16 mouse cellular contexts compared by ENCODE assay signal in the genomic region with DNA sequence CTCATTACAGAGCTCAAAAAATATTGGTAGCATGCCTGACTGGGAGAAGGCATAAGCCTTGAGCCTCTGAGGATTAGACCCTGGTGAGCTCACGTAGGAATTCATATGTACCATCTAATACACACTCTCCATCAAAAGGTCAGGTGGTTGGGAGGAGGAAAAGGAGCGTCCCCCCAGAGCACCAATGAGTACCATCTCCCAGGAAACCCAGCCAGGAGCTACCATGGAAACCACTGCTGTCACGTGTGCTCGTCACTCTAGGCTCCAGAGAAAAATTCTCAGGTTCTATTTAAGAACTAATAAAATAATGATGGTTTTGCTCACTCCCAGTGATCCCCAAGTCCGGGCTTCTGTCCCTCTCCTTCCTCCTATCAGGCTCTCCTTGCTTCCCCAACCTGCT. TPM values are rescaled to one million over a fixed set of nuclear protein-coding genes. Genes with fewer than 3 reads are reported as not detected.
A peak's percentile ranks its signal among the peaks of the same experiment; 100 is the strongest.
DNase-seq lines count a peak whose midpoint lies in the region; ATAC-seq and TF ChIP-seq lines count a peak whose summit lies in the region.
"Had no signal": no experiment of that assay in that cellular context is flagged by ENCODE, and none has a peak within 500 bp of the region (broad histone marks: within the 10 kb centered on the region; RNA-seq: fewer than 3 reads in every experiment).

No protein-coding gene starts in this region.

- TF ChIP-seq CTCF in olfactory bulb, adult 2 months (IDR thresholded peaks at IDR 0.05; ENCODE audit: insufficient read depth, low read depth, low read length) = no peak
- TF ChIP-seq CTCF in intestine, postnatal 0 days (IDR thresholded peaks at IDR 0.05; ENCODE audit: low read depth) = no peak

- TF ChIP-seq POLR2A in olfactory bulb, adult 2 months (IDR thresholded peaks at IDR 0.05; ENCODE audit: insufficient read depth, low read depth, low read length) = no peak

- intact Hi-C loops in left cerebral cortex, postnatal 14 days (cut with DNase I) = no loop called here
- intact Hi-C loops in left cerebral cortex, postnatal 4 days (cut with DNase I) = no loop called here

- H3K27me3 ChIP-seq in forebrain, embryonic 16.5 days (replicated peaks; ENCODE audit: control insufficient read depth, insufficient read depth, low read length) = no peaks in the 10 kb centered on the region
- peaks cover 25% of the 10 kb centered on the region for H3K27me3 ChIP-seq in liver, embryonic 11.5 days (replicated peaks; ENCODE audit: control insufficient read depth, insufficient read depth, low read length)
- 0 out of 2 replicates have a peak, but pooled peaks cover 2% of the 10 kb centered on the region for H3K27me3 ChIP-seq in intestine, postnatal 0 days (replicated peaks; ENCODE audit: control insufficient read depth, insufficient read depth, low read length)

- WGBS in forebrain, embryonic 16.5 days = 43% methylated on average over 5 of the region's 5 CpGs
- 28% methylated on average over 5 of the region's 5 CpGs for WGBS in olfactory bulb, adult 2 months
- 62% methylated on average over 5 of the region's 5 CpGs for WGBS in liver, embryonic 11.5 days
- 62% methylated on average over 5 of the region's 5 CpGs for WGBS in intestine, postnatal 0 days

- H3K4me2 ChIP-seq in forebrain, embryonic 16.5 days (ENCODE audit: low read length) = peak overlapping the region; percentile 60
- no peak overlapping the region for H3K4me2 ChIP-seq in liver, embryonic 11.5 days
- H3K4me2 ChIP-seq in intestine, postnatal 0 days (replicated peaks; ENCODE audit: low read depth) = no peak overlapping the region
- H3K4me2 ChIP-seq: intestine, embryonic 15.5 days; liver, embryonic 12.5 days had no signal

- H3K4me1 ChIP-seq in forebrain, embryonic 16.5 days (replicated peaks; ENCODE audit: control insufficient read depth, insufficient read depth, low read length) = peaks cover 28% of the 10 kb centered on the region
- H3K4me1 ChIP-seq in olfactory bulb, adult 2 months (ENCODE audit: control insufficient read depth, insufficient read depth, low read length) = peaks cover 26% of the 10 kb centered on the region
- no peaks in the 10 kb centered on the region; the same call in 1 of the 2 replicates for H3K4me1 ChIP-seq in liver, embryonic 11.5 days (replicated peaks; ENCODE audit: control insufficient read depth, insufficient read depth, low read length)
- no peaks in the 10 kb centered on the region for H3K4me1 ChIP-seq in intestine, postnatal 0 days (replicated peaks; ENCODE audit: control insufficient read depth, insufficient read depth, low read length)
- H3K4me1 ChIP-seq: intestine, embryonic 15.5 days; liver, embryonic 12.5 days had no signal

- H3K36me3 ChIP-seq in forebrain, embryonic 16.5 days (ENCODE audit: control insufficient read depth, insufficient read depth) = no peaks in the 10 kb centered on the region
- H3K36me3 ChIP-seq in liver, embryonic 11.5 days (ENCODE audit: control insufficient read depth, insufficient read depth, low read length) = no peaks in the 10 kb centered on the region
- no peaks in the 10 kb centered on the region for H3K36me3 ChIP-seq in intestine, postnatal 0 days (ENCODE audit: control insufficient read depth, insufficient read depth)
- H3K36me3 ChIP-seq: intestine, embryonic 15.5 days; liver, embryonic 12.5 days had no signal

- DNase-seq in left cerebral cortex, postnatal 14 days (ENCODE audit: low spot score in 2 of 2) = peak; percentile 52 to 75
- no peak for DNase-seq in left cerebral cortex, postnatal 4 days
- DNase-seq in layer of hippocampus, adult 9-11 months = peak; percentile 73
- no peak for DNase-seq in liver, embryonic 11.5 days (ENCODE audit: low spot score)
- DNase-seq: cerebellum, adult 9-11 months; gastrocnemius, postnatal 25 days had no signal

- no peak overlapping the region for H3K9ac ChIP-seq in forebrain, embryonic 16.5 days (replicated peaks; ENCODE audit: low read depth, low read length)
- no peak overlapping the region for H3K9ac ChIP-seq in liver, embryonic 11.5 days (ENCODE audit: low read depth, low read length)
- no peak overlapping the region for H3K9ac ChIP-seq in intestine, postnatal 0 days (ENCODE audit: low read depth, low read length)
- H3K9ac ChIP-seq: intestine, embryonic 15.5 days; liver, embryonic 12.5 days had no signal

- peak overlapping the region; percentile 92 for H3K27ac ChIP-seq in forebrain, embryonic 16.5 days (ENCODE audit: low read length)
- peak overlapping the region; percentile 87 for H3K27ac ChIP-seq in olfactory bulb, adult 2 months (ENCODE audit: insufficient read depth, low read depth, low read length)
- H3K27ac ChIP-seq in liver, embryonic 11.5 days (ENCODE audit: low read depth, low read length) = no peak overlapping the region
- H3K27ac ChIP-seq in intestine, postnatal 0 days (ENCODE audit: low read depth, low read length) = no peak overlapping the region
- H3K27ac ChIP-seq: intestine, embryonic 15.5 days; liver, embryonic 12.5 days had no signal

- peak overlapping the region; percentile 31 for H3K4me3 ChIP-seq in forebrain, embryonic 16.5 days (replicated peaks; ENCODE audit: low read length)
- H3K4me3 ChIP-seq in olfactory bulb, adult 2 months (ENCODE audit: insufficient read depth, low read depth, low read length) = no peak overlapping the region
- no peak overlapping the region for H3K4me3 ChIP-seq in liver, embryonic 11.5 days (ENCODE audit: low read depth, low read length)
- H3K4me3 ChIP-seq in intestine, postnatal 0 days (ENCODE audit: low read depth, low read length) = no peak overlapping the region
- H3K4me3 ChIP-seq: intestine, embryonic 15.5 days; liver, embryonic 12.5 days had no signal

- H3K9me3 ChIP-seq in forebrain, embryonic 16.5 days (ENCODE audit: control insufficient read depth, low read length) = no peaks in the 10 kb centered on the region
- H3K9me3 ChIP-seq in liver, embryonic 11.5 days (ENCODE audit: control insufficient read depth, low read length) = no peaks in the 10 kb centered on the region
- H3K9me3 ChIP-seq in intestine, postnatal 0 days (ENCODE audit: control insufficient read depth) = no peaks in the 10 kb centered on the region
- H3K9me3 ChIP-seq: intestine, embryonic 15.5 days; liver, embryonic 12.5 days had no signal

- peak; percentile 41 for ATAC-seq in forebrain, embryonic 16.5 days
- ATAC-seq in liver, embryonic 11.5 days (replicated peaks; ENCODE audit: low FRiP score) = no peak
- no peak for ATAC-seq in intestine, postnatal 0 days
- ATAC-seq in cerebellum, adult (ENCODE audit: insufficient number of reproducible peaks, low FRiP score, low TSS enrichment) = no peak
- ATAC-seq: CD4-positive, CD25-positive, alpha-beta regulatory T cell, adult 4 months; intestine, embryonic 15.5 days; liver, embryonic 12.5 days; lung, postnatal 0 days had no signal

RNA-seq across cellular contexts. Expression of gene Celf6, which starts 10.5 kb away (rescaled TPM):
- 10 to 100 TPM; 27.1 to 28.5 TPM for total RNA-seq in left cerebral cortex, postnatal 14 days (2021)
- total RNA-seq in left cerebral cortex, postnatal 4 days (2021) = 10 to 100 TPM; 43.6 to 44.8 TPM
- 29.5 and 42.0 TPM in 2 replicates for polyA plus RNA-seq in forebrain, embryonic 16.5 days (2015; fragmentation: Nextera tagmentation; extraction: Ambion mirVana)
- polyA plus RNA-seq in olfactory bulb, adult 2 months (2012; ENCODE audit: insufficient read depth, insufficient read length, low replicate concordance, missing spikeins) = not detected in 2 replicates
- 0.10 TPM in 1 of 2 replicates, not detected in the other for polyA plus RNA-seq in liver, embryonic 11.5 days (2014; fragmentation: Nextera tagmentation; extraction: Ambion mirVana)
- polyA plus RNA-seq in intestine, postnatal 0 days (2015; fragmentation: Nextera tagmentation; extraction: Ambion mirVana) = 2.2 and 2.3 TPM in 2 replicates
- total RNA-seq: gastrocnemius, postnatal 25 days had no signal
- polyA plus RNA-seq: CD4-positive, CD25-positive, alpha-beta regulatory T cell, adult 4 months had no signal

RNA-seq across cellular contexts. Expression of gene Parp6, which starts 28.8 kb away (rescaled TPM):
- 100 to 1,000 TPM; 184 to 209 TPM for total RNA-seq in left cerebral cortex, postnatal 14 days (2021)
- 100 to 1,000 TPM; 199 to 208 TPM for total RNA-seq in left cerebral cortex, postnatal 4 days (2021)
- polyA plus RNA-seq in forebrain, embryonic 16.5 days (2015; fragmentation: Nextera tagmentation; extraction: Ambion mirVana) = 204 and 232 TPM in 2 replicates
- not detected in 2 replicates for polyA plus RNA-seq in olfactory bulb, adult 2 months (2012; ENCODE audit: insufficient read depth, insufficient read length, low replicate concordance, missing spikeins)
- polyA plus RNA-seq in liver, embryonic 11.5 days (2014; fragmentation: Nextera tagmentation; extraction: Ambion mirVana) = 13.8 and 17.2 TPM in 2 replicates
- polyA plus RNA-seq in intestine, postnatal 0 days (2015; fragmentation: Nextera tagmentation; extraction: Ambion mirVana) = 12.0 and 14.3 TPM in 2 replicates

RNA-seq across cellular contexts. Expression of gene Tmem202, which starts 48.6 kb away (rescaled TPM):
- total RNA-seq in left cerebral cortex, postnatal 14 days (2021) = 1 to 10 TPM; 2.0 to 3.5 TPM
- total RNA-seq in left cerebral cortex, postnatal 4 days (2021) = 1 to 10 TPM; 2.2 to 2.3 TPM
- 0.45 and 0.58 TPM in 2 replicates for polyA plus RNA-seq in forebrain, embryonic 16.5 days (2015; fragmentation: Nextera tagmentation; extraction: Ambion mirVana)
- not detected in 2 replicates for polyA plus RNA-seq in olfactory bulb, adult 2 months (2012; ENCODE audit: insufficient read depth, insufficient read length, low replicate concordance, missing spikeins)
- polyA plus RNA-seq in liver, embryonic 11.5 days (2014; fragmentation: Nextera tagmentation; extraction: Ambion mirVana) = 0.22 TPM in 1 of 2 replicates, not detected in the other
- polyA plus RNA-seq in intestine, postnatal 0 days (2015; fragmentation: Nextera tagmentation; extraction: Ambion mirVana) = 2.5 and 3.0 TPM in 2 replicates
- polyA plus RNA-seq: embryonic facial prominence, embryonic 11.5 days; intestine, embryonic 15.5 days; liver, embryonic 12.5 days; stomach, embryonic 16.5 days had no signal

RNA-seq across cellular contexts. Expression of gene Hexa, which starts 48.9 kb away (rescaled TPM):
- total RNA-seq in left cerebral cortex, postnatal 14 days (2021) = 10 to 100 TPM; 40.1 to 43.3 TPM
- 10 to 100 TPM; 31.4 to 33.0 TPM for total RNA-seq in left cerebral cortex, postnatal 4 days (2021)
- polyA plus RNA-seq in forebrain, embryonic 16.5 days (2015; fragmentation: Nextera tagmentation; extraction: Ambion mirVana) = 51.3 and 55.7 TPM in 2 replicates
- polyA plus RNA-seq in olfactory bulb, adult 2 months (2012; ENCODE audit: insufficient read depth, insufficient read length, low replicate concordance, missing spikeins) = not detected in 2 replicates
- 62.4 and 65.3 TPM in 2 replicates for polyA plus RNA-seq in liver, embryonic 11.5 days (2014; fragmentation: Nextera tagmentation; extraction: Ambion mirVana)
- 440 and 476 TPM in 2 replicates for polyA plus RNA-seq in intestine, postnatal 0 days (2015; fragmentation: Nextera tagmentation; extraction: Ambion mirVana)

Comparison
In these comparisons a context has a peak if more than half of its experiments do, and no peak if none do; other contexts are left out.
1. DNase-seq: peak in left cerebral cortex, postnatal 14 days (2 of 2) and layer of hippocampus, adult 9-11 months (single experiment); none in left cerebral cortex, postnatal 4 days (single experiment) and liver, embryonic 11.5 days (single experiment).
2. H3K27ac ChIP-seq: peak in forebrain, embryonic 16.5 days (single experiment) and olfactory bulb, adult 2 months (single experiment); none in liver, embryonic 11.5 days (single experiment) and intestine, postnatal 0 days (single experiment).